Mouse (Mus musculus) cerebellum, postnatal 14 days (tissue): ENCODE results near the gene Spef1.

Experiments
- DNase-seq, 2 experiments: peaks; one replicate each; pipeline ENCODE4 v3.0.0; 2021; ENCODE audit warnings: mixed read lengths in 2 of 2

Spef1 gene

DNA sequence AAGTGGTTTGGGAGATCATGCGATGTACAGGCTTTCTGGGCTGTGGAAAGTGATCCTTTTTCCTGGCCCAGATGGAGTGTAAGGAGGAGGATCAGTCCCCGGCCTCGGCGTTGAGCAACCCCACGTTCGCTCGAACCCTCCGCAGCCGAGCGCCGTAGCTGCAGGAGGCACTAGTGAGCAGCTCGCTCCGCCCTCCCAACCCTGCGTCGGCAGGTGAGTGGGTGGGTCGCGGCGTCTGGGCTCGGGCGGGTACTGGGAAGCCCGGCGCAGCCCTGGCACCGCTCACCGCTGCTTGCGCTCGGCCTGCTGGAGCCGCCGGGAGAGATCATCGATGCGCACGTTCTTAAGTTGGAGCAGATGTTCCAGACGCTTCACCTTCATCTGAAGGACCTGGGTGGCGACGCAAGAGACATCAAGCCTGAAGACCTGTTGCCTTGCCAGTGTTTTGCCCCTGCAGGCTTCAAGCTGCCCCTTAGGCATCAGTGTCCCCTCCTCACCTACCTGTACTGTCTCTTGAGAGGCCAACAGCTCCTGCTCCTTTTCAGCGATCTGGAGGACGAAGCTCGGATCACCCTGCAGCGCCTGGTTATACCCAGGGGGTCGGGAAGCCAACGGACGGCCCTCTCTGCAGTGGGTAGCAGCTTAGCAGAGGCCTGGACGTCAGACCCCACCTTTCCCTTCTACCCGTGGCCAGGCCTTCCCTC is 15.5 kb downstream of the Spef1 start:
- DNase-seq: peak; percentile 58 to 68

DNA sequence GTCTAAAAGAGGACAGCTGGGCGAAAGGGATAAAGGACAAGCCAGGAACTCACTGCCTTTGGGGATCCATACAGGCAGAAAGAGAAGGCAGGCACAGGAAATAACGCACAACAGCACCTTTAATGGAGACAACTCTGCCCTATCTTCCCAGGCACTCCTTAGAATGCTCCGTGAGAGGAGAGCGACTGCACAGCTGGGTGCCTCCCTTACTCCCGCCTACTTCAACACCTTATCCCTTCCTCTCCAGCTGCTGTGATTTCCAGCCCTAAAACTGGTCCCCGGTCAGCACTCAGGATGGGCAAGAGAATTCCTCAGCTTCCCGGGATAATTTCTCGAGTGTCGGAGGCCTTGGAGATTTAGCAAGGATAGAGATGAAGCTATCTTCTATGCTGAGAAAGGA is 16.1 kb downstream of the Spef1 start:
- no peak for DNase-seq

DNA sequence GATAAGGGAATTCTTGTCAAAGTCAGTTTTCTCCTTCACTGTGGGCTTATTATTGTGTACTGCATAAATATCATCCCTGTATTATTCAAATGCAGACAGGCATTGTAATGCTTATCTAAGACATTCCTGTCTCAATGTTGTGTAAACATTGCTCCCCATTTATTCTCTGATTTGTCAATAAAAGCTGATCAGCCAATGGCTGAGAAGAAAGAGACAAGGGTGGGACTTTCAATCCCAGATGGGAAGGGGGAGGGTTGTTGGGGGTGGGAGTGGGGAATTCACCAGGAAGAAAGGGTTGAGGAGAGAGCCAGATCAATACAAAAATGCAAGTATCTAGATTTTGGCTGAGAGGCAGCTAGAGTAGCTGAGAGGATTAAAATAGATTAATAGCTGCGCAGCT is 18.2 kb downstream of the Spef1 start:
- no peak for DNase-seq

DNA sequence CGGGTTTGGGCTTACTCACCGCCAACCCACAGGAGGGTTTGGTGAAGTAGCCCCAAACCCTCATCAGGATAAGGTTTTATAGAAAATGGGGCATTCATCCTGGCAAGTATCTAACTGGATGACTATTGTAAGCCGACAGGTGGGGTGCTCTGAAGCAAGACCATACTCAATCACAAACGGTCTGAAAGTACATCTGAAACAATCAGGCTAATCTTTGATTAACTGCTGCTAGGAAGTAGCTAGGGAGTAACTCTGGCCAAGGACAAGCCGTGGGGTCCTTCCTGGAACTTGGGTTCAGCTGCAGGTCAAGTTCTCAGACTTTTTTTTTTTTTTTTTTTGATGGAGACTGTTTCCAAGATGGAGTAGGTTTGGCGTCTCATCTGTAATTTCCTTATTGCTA is 19.1 kb downstream of the Spef1 start:
- no peak for DNase-seq

DNA sequence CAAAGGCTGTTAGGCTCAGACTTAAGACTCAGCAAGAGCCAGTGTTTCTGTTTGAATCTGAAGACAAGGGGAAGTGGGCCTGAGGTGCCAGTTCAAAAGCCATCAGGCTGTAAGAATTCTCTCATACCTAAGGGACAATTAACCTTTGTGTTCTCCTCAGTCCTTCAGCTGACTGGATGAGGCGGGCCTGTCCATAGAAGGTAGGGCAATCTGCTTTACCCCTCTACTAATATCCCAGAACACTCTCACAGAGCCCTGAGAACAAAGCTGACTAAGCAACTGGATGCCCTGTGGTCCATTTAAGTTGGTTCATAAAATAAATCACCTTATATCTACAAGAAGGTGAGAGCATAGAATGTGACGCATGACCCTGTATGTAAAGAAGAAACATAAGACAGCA is 20.9 kb downstream of the Spef1 start:
- no peak for DNase-seq

DNA sequence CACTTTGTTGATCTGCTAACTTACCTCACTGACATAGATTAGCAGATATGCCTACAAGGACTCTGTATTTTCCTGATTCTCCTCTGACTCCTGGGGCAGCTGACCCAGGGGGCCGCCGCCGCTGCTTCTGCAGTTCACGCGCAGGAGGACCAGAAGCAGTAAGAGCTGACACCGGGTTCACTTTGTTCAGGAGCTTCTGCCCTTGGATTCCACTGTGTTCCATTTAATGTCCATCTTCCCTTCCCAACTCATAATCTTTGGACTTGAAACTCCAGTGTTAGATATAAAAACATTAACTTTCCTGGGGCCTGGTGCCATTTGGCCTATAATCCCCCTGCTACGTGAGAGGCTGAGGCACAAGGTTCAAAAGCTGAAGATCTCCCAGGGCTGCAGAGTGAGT is 23.2 kb downstream of the Spef1 start:
- no peak for DNase-seq

DNA sequence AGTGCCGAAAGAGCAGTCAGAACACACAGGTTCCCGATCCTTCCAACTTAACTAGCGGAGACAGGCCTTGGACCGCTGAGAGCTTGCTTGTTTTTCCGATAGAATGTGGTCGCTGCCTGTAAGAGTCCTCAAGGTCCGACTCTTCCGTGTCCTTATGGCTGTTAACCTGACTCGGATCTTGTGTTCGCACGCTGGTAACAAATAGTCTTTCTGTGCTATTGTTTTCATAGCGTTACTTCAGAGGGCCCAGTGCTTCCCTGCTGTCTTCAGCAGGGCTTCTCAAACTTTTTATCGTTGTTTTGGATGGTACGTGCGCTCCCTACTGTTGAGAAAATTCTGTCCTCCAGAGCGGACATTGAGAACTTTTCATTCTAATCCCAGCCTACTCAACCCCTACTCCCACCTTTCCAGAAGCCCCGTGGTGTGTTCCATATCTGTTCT is 26.4 kb downstream of the Spef1 start:
- no peak for DNase-seq

DNA sequence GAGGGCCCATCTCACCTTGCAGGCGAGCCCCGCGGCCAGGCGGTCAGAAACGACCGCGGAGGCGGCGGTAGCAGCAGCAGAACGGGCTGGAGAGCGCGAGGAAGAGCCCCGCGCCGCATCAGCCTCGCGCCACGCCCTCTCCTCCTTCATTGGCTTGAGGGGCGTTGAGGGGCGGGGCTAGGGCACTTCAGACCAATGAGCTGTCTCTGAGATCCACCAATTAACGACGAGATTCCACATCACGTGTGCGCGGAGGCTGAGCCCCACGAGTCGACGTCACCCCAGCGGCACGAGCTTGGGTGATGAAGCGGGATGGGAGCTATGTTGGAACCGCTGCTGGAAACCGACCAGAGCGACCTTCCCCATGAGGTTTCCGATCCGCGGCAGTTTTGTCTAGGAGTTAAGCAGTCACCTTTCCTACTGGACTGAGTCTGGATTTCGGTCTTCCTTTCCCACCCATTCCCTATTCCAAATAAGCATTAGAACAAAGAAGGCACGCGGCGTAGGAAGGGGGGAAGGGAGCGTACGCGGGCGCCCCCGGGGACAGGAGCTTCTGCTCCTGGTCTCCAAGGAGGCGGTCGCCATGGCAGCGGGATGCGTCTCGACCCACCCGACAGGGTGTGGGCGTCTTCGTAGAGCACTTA is 27.0 kb downstream of the Spef1 start, which contains the start of gene 1700037H04Rik:
1700037H04Rik (minus strand) TSS at position 144 of the 644 bp plus-strand sequence.
- peak; percentile 97 to 98 for DNase-seq

DNA sequence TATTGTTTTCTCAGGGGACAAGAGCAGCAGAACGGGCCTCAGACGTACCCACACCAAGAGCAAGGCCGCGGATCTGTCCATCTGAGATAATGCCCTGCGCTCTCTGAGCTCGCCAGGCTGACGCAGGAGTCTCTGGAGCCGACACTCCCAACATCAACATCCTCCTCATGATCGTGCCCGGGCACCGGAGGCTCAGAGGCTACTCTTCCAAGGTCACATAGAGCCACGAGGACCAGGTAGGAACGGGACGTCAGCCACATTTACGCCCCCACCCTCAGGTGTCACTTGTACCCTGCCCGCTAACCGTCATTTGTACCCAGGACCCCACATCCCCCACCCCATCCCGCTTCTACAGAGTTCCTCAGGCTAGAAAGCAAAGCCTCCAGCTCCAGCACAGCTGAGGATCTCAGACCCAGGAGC is 27.6 kb downstream of the Spef1 start:
- no peak for DNase-seq

DNA sequence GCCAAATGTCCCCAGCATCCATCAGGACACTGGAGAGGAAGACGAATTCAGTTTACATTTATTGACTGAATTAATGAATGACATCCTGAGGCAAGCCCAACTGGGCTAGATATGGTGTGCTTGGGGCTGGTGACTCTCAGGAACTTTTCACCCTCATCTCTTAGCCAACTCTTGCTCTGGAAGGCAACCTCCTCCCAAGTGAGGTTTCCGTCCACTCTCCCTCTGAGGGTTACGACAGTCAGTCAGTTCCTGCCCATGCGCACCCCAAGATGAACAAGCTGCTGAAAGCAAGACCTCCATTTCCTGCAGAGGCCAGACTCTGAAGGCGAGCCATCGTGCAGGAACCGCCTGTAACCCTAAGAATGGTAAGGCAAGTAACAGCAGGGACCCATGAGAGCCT is 30.1 kb downstream of the Spef1 start:
- DNase-seq: no peak

DNA sequence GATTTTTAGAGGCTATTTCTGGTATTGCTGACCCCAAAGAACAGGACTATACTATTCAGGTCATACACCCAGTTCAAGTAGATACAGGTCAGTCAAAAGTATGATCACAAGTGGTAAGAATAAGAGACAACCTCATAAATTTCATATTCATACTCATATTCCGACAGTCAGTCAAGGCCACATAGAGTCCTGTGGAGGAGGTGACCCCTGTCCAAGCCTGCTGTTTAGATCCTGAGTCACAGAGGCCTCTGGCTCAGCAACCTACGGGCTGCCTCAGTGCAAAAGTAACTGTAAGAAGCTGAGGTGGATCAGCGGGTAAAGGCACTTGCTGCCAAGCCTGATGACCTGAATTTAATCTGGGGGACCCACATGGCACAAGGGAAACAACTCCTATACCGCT is 33.0 kb downstream of the Spef1 start:
- no peak for DNase-seq

DNA sequence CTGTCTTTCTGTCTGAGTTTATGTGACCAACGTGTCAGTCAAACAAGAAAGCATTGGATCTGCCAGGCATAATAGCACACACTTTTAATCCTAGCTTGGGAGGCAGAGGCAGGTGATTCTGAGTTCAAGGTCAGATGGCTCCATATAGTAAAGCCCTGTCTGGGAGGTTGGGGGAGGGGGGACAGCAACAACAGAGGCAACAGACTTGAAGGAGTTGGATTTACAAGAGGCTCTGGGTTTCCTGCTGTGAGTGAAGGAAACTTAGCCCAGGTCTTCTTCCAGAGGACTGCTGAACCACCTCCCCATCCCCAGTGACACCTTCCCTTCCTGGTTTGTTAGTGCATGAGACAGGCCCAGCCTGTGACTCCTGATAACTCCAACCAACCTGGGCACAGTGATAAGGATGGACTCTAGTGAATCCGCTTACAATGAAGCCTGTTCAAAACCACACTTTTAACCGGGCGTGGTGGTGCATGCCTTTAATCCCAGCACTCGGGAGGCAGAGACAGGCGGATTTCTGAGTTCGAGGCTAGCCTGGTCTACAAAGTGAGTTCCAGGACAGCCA is 34.8 kb downstream of the Spef1 start:
- no peak for DNase-seq

DNA sequence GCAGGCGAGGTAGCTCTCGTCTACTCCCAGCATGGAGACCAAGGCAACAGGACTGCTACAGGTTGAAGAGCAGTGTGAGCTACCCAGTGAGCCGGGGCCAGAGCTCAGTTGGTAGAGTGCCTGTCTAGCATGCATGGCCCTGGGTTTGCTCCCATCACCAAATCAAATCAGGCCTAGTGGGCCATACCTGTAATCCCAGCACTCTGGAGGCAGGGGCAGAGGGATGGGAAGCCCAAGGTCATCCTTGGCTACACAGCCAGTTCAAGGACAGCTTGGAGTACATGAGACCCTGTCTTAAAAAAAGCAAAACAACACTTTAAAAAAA is 37.9 kb downstream of the Spef1 start:
- no peak for DNase-seq

DNA sequence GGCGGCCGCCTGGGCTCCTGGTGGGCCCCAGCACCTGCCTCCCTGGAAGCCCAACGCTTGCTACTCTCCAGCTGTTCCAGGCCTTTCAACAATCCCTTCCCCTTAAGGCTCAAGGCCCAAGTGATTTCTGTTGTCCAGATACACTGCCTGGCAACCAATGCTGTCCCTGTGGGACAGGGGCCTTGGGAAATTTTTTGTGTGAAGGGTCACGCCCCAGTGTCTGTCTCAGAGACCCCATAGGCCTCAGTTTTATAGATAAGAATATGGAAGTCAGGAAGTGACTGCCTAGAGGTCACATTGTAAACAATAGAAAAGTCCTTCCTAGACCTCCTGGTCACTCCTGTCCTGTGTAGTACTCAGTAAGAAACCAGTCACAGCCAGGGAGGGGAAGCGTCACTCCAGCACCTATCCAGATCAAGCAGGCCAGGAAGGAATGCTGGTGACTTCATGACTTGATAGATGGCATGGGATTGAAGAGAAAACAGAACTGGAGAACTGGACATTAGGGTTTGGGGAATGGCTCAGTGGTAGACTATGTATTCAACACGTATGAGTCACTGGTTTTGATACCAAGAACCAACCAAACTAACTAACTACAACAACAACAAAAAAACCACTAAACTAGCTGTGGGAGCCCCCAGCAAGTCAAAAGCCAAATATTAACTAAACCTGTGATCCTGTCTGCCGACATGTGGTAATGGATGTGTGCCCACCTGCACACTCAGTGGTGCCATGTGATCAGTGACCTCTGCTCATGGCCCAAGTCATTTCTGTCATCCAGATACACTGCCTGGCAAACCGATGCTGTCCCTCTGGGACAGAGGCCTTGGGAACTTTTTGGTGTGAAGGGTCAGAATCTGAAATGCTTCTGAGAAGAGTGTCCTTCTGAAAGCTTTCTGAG is 38.5 kb downstream of the Spef1 start:
- DNase-seq: no peak

DNA sequence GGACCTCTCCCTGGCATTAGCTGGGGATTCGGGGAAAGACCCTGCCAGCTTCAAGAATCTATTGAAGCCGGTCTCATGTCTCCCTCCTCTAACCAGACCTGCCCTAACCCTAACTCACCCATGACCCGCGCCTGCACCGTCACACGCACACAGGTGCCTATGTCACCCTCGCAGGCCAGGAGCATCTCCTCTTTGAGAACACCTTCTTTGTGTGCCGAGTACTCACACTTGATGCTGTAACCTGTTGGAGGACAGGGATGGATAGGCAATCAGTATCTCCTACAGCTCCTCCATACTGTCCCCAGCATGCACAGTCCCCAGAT is 40.1 kb downstream of the Spef1 start:
- DNase-seq: no peak

DNA sequence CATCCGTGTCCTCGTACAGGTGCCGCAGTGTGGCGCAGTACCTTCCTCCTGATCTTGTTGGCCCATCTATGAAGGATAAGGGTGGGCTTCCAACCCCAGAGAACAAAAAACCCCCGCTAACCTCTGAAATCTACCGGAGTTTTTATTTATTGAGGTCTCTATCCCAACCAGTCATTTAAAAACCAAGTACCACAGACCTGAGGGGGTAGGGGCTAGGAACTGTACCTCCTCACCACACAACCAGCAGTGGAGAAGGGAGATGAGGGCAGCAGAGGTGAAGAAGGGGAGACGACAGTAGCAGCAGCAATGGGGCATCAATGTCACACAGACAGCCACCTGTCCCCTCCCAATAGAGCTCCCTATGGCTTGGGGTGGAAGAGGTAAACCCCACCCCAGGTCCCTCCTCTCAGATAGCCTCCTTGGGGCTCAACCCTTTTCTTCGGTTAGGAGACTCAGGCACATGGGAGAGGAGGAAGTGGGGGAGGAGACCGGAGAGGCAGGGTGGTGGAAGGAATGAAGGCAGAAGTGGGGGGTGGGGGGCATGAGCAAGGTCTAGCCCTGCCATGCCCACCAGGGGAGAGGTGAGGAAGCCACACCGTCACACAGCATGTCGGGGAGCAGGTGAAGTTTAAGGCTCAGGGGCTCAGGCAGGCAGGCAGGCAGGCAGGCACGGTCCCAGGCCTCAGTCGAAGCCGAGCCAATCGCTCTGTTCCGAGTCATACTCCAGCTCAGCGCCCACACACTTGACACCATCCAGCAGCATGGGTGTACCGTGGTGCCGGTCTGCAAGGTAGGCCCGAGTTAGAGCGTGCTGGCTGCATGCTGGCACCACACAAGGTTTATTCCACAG is 40.7 kb downstream of the Spef1 start:
- DNase-seq: no peak

DNA sequence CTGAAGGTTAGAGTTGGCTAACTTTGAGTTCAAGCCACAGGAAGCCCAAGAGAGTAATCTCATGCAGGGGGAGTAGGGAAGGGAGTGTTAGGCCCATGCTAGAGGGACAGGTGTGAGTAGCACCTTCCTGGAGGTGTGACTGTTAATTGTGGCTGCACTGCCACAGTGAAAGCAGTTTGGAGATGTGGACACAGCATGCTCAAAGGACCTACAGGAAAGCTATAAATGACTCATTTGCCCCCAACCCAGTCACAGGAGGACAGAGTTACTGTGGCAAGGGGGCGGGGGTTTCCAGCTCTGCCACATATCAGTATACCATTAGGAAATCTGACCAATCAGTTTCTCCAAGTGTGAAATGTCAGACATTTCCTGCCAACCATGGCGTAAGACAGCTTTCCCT is 41.5 kb downstream of the Spef1 start:
- DNase-seq: no peak

DNA sequence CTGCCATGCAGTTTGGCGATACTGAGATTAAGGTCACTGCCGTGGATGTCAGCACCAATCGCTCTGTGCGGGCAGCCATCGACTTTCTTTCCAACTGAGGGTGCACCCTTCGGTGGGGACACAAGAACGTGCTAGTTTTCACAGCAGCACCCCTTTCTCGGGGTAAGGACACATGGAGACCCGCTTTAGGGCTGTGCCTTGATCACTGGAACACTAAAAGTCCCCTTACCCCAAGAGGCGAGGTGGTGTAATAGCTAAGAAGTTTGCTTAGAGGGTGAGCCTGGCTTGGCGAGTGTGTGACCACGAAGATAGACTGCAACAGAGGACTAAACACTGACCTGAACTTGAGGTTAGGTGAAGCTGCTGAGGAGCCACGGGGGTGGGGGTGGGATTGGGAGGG is 42.0 kb downstream of the Spef1 start:
- DNase-seq: no peak

DNA sequence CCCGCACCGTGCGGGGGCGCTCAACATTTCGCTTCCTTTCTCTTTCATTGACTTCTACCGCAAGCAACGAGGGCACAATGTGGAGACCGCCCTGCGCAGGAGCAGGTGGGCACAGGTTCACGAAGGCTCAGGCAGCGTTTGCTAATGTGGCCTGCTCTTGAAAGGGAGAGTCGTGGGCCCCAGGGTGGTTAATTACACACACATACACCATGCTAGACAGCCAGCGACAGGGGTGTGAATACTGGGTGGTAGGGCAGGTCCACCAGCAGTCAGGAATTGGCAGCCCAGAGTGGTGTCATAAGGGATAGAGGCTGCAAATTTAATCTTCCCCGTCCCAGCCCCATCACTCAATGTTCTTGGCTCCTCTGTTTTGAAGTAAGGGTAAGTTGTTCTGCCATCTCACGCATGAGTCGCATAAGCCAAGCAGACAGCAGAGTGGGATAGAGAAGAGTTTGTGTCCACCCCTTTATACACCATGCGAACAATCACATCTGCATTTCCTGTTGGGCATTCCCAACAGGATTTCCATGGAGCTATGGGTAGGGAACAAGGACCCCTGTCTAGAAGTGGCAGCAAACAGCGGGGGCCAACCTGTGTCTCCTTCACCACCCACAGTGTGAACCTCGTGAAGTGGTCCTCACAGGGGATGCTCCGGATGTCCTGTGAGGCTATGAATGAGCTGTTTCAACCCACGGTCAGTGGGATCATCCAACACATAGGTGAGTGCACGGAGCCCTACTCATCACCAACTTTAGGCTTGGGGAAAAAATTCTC is 43.9 kb downstream of the Spef1 start:
- DNase-seq: no peak

DNA sequence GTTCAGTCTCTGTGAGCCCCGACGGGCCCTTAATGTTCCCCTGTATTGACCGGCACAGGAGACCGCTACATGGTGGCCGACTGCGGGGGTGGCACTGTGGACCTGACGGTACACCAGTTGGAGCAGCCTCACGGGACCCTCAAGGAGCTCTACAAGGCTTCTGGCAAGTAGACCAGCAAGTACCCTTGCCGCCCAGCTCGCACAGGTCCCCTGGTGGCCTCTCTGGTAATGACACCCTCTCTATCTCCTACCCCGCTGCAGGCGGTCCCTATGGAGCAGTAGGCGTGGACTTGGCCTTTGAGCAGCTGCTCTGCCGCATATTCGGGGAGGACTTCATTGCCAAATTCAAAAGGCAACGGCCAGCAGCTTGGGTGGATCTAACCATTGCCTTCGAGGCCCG is 44.5 kb downstream of the Spef1 start:
- DNase-seq: peak; percentile 24 to 69

DNA sequence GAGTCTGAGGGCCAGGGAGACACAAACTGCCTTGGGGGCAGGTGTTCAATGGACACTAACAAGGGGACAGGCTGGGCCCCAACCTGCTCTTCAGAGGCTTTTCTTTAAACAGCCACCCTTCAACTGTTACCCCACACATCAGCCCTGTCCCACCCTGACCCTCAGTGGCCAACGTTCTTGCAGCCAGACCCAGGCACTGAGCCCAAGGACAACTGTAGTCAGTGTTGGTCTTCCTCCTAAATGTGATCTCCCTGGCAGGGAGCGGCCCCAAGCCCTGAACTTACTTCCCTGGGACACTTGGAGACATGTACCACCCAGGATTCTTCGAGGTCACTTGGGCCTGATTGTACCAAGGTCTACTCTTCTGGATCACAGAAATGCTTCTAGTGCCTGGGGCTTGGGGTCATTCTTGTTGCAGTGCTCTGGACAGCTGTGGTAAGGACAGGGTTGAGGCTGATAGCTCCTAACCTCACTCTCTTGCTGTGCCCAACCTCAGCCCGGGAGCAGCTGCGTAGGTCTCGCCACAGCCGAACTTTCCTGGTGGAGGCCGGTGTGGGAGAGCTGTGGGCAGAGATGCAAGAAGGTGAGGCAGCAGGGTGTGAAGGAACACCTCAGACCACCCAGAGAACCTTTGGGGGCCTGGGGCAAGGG is 45.6 kb downstream of the Spef1 start:
- DNase-seq: no peak
